Mouse (Mus musculus): ENCODE measurements around the gene Gimap1. TPM values are rescaled to one million over a fixed set of nuclear protein-coding genes. Genes with fewer than 3 reads are reported as not detected.

The Gimap1 gene
- polyA plus RNA-seq, 1 experiment, result 0.02 TPM

GRCm38 (mm10) chr6:48702146-48702545 lies 36.7 kb upstream of the Gimap1 start:
- no peaks in the 10 kb centered on the region for H3K9me3 ChIP-seq (ENCODE audit: control insufficient read depth, low read length)
- H3K4me1 ChIP-seq (ENCODE audit: control insufficient read depth), result no peaks in the 10 kb centered on the region
- H3K4me3 ChIP-seq (replicated peaks), result no peak overlapping the region
- no peaks in the 10 kb centered on the region for H3K27me3 ChIP-seq (ENCODE audit: control insufficient read depth)
- TF ChIP-seq GATA1 (IDR thresholded peaks at IDR 0.05; ENCODE audit: low read length), result no peak
- no peak for TF ChIP-seq TAL1 (IDR thresholded peaks at IDR 0.05; ENCODE audit: low read length)
- no peaks in the 10 kb centered on the region for H3K36me3 ChIP-seq (ENCODE audit: control insufficient read depth)

DNA sequence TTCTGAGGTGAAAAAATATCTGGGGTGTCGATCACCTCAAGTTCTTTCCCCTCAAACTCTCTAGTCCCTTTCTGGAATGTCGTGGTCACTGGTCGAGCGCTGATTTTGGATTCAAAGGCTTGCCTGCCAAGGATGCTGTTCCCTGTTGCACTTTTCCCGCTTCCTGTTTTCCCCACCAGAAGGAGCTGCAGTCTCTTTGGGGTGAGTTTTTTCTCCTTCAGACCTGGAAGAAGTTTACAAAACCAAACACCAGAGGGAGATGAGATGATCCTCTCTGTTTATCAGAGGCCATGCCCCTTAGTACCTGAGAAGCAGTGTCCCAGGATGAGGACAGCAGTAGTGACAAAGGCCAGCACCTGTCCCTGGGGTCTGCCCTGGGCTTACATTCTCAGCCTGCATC lies 36.3 kb upstream of the Gimap1 start:
- TF ChIP-seq TAL1 (IDR thresholded peaks at IDR 0.05; ENCODE audit: low read length) (no peak), GATA1 (IDR thresholded peaks at IDR 0.05; ENCODE audit: low read length) (no peak)
- no peak overlapping the region for H3K4me3 ChIP-seq (replicated peaks)
- H3K27me3 ChIP-seq (ENCODE audit: control insufficient read depth), result no peaks in the 10 kb centered on the region
- no peaks in the 10 kb centered on the region for H3K36me3 ChIP-seq (ENCODE audit: control insufficient read depth)
- no peaks in the 10 kb centered on the region for H3K4me1 ChIP-seq (ENCODE audit: control insufficient read depth)
- no peaks in the 10 kb centered on the region for H3K9me3 ChIP-seq (ENCODE audit: control insufficient read depth, low read length)

DNA sequence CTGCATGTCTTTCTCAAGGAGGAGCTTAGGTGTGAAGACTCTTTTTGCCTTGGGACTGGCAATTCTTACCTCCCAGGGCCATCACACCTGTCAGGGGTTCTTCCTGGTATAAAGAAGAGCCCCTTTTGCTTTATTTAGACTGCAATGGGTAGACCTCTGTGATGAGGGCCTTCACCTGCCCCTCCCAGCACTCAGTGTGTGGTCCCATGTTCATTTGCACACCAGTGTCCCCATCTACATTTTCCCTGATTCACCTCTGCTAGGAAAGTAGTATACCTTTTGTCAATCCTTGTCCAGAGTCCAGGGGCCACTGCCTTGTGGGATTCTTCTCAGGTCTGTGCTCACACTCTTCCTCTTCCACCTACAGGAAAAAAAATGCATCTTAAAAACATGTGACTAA lies 34.7 kb upstream of the Gimap1 start:
- Histone ChIP-seq H3K4me3 (replicated peaks) (no peak overlapping the region), H3K36me3 (ENCODE audit: control insufficient read depth) (no peaks in the 10 kb centered on the region), H3K4me1 (ENCODE audit: control insufficient read depth) (no peaks in the 10 kb centered on the region), H3K9me3 (ENCODE audit: control insufficient read depth, low read length) (no peaks in the 10 kb centered on the region), H3K27me3 (ENCODE audit: control insufficient read depth) (no peaks in the 10 kb centered on the region)
- no peak for TF ChIP-seq TAL1 (IDR thresholded peaks at IDR 0.05; ENCODE audit: low read length)
- no peak for TF ChIP-seq GATA1 (IDR thresholded peaks at IDR 0.05; ENCODE audit: low read length)

DNA sequence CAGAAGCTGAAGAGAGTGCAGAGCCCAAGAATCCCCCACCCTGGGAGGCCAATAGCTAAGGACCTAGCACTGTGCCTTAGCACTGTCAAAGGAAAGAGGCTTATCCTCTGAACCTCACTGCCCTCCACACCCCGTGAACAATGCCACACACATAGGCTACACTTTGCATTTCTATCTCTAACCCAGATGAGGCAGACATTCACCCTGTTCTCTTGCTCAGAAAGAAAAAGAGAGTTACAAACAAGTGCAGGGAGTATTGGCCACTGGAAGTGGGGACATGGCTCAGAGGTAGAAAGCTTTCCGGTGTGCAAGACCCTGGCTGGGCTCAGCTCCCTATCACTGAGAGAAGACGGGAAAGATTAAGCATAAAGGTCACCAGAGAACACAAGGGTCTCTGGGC lies 32.7 kb upstream of the Gimap1 start:
- H3K27me3 ChIP-seq (ENCODE audit: control insufficient read depth), result no peaks in the 10 kb centered on the region
- H3K4me1 ChIP-seq (ENCODE audit: control insufficient read depth), result no peaks in the 10 kb centered on the region
- no peak overlapping the region for H3K4me3 ChIP-seq (replicated peaks)
- no peaks in the 10 kb centered on the region for H3K36me3 ChIP-seq (ENCODE audit: control insufficient read depth)
- H3K9me3 ChIP-seq (ENCODE audit: control insufficient read depth, low read length), result no peaks in the 10 kb centered on the region
- TF ChIP-seq GATA1 (IDR thresholded peaks at IDR 0.05; ENCODE audit: low read length) (no peak), TAL1 (IDR thresholded peaks at IDR 0.05; ENCODE audit: low read length) (no peak)

GRCm38 (mm10) chr6:48718455-48718854 lies 20.4 kb upstream of the Gimap1 start, which contains the start of the genes Gm28053 and Gimap7:
Gene Gm28053, plus strand, starts transcription at chr6:48718607.
Gene Gimap7, plus strand, starts transcription at chr6:48718621.
- Histone ChIP-seq H3K4me1 (ENCODE audit: control insufficient read depth) (no peaks in the 10 kb centered on the region), H3K36me3 (ENCODE audit: control insufficient read depth) (no peaks in the 10 kb centered on the region), H3K9me3 (ENCODE audit: control insufficient read depth, low read length) (no peaks in the 10 kb centered on the region), H3K27me3 (ENCODE audit: control insufficient read depth) (no peaks in the 10 kb centered on the region), H3K4me3 (replicated peaks) (no peak within 1 kb of the TSS)
- TF ChIP-seq GATA1 (IDR thresholded peaks at IDR 0.05; ENCODE audit: low read length) (no peak), TAL1 (IDR thresholded peaks at IDR 0.05; ENCODE audit: low read length) (no peak)

DNA sequence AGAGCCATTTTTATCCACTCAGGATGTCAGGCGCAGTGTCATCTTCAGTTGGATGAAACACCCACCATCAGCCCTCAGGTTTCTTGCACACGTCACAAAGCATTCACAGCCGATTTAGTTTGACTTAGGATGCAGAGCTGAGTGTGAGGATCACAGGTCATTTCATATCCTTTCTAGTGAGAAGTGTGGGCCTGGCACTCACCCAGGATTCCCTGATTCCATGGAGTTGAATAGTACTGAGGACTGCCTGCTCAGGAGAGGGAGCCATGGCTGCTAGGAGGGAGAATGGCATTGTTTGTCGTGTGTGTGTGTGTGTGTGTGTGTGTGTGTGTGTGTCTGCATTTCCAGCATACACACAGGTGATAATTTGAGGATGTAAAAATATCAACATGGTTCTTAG lies 18.5 kb upstream of the Gimap1 start:
- Histone ChIP-seq H3K4me1 (ENCODE audit: control insufficient read depth) (no peaks in the 10 kb centered on the region), H3K4me3 (replicated peaks) (no peak overlapping the region), H3K9me3 (ENCODE audit: control insufficient read depth, low read length) (no peaks in the 10 kb centered on the region), H3K36me3 (ENCODE audit: control insufficient read depth) (no peaks in the 10 kb centered on the region), H3K27me3 (ENCODE audit: control insufficient read depth) (no peaks in the 10 kb centered on the region)
- TF ChIP-seq TAL1 (IDR thresholded peaks at IDR 0.05; ENCODE audit: low read length) (no peak), GATA1 (IDR thresholded peaks at IDR 0.05; ENCODE audit: low read length) (no peak)

DNA sequence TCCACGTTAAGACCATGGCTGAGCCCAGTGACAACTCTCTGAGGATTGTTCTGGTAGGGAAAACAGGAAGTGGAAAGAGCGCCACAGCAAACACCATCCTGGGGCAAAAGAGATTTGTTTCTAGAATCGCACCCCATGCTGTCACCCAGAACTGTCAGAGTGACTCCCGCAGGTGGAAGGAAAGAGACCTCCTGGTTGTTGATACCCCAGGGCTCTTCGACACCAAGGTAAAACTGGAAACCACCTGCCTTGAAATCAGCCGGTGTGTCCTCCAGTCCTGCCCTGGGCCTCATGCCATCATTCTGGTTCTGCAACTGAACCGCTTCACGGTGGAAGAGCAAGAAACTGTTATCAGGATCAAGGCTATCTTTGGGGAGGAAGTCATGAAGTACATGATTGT lies 15.4 kb upstream of the Gimap1 start:
- Histone ChIP-seq H3K9me3 (ENCODE audit: control insufficient read depth, low read length) (no peaks in the 10 kb centered on the region), H3K4me3 (replicated peaks) (no peak overlapping the region), H3K4me1 (ENCODE audit: control insufficient read depth) (no peaks in the 10 kb centered on the region), H3K27me3 (ENCODE audit: control insufficient read depth) (no peaks in the 10 kb centered on the region), H3K36me3 (ENCODE audit: control insufficient read depth) (no peaks in the 10 kb centered on the region)
- no peak for TF ChIP-seq GATA1 (IDR thresholded peaks at IDR 0.05; ENCODE audit: low read length)

DNA sequence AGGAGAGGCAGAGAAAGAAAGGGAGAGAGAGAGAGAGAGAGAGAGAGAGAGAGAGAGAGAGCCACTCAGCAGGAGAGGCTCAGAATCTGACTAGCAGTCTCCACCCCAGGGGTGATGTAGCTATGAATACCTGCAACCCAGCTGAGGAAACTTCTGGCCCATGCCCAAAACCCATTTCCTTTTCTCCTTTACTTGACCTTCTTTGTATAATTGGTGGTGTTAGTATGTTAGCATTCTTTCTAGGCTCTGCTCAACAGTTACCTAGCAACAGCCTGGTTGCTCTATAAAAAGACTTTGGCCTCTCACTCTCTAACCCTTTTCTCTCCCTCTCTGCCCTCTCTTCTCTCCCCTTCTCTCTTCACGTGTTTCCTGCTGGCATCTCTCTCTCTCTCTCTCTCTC lies 13.4 kb upstream of the Gimap1 start:
- TF ChIP-seq GATA1 (IDR thresholded peaks at IDR 0.05; ENCODE audit: low read length), result no peak
- Histone ChIP-seq H3K36me3 (ENCODE audit: control insufficient read depth) (no peaks in the 10 kb centered on the region), H3K4me3 (replicated peaks) (no peak overlapping the region), H3K27me3 (ENCODE audit: control insufficient read depth) (no peaks in the 10 kb centered on the region), H3K9me3 (ENCODE audit: control insufficient read depth, low read length) (no peaks in the 10 kb centered on the region), H3K4me1 (ENCODE audit: control insufficient read depth) (no peaks in the 10 kb centered on the region)

DNA sequence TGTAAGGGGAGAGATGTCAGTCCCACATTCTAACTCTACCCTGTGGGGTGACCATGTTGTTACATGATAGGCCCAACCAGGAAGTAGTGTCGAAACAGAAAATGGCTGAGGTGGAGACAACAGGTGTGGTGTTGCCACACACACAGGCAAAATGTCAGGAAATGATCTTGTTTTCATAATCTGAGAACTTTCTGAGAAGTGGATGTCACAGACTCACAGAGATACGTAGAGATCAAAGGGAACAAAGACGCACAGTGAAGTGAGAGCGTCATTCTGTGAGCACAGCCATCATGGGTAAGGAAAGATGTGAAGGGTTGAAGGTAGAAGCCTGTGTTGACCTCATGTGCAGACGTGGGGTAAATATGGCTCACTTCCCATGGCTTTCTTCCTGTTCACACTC lies 11.1 kb upstream of the Gimap1 start:
- Histone ChIP-seq H3K9me3 (ENCODE audit: control insufficient read depth, low read length) (no peaks in the 10 kb centered on the region), H3K27me3 (ENCODE audit: control insufficient read depth) (no peaks in the 10 kb centered on the region), H3K4me1 (ENCODE audit: control insufficient read depth) (no peaks in the 10 kb centered on the region), H3K4me3 (replicated peaks) (no peak overlapping the region), H3K36me3 (ENCODE audit: control insufficient read depth) (no peaks in the 10 kb centered on the region)
- TF ChIP-seq GATA1 (IDR thresholded peaks at IDR 0.05; ENCODE audit: low read length) (no peak), TAL1 (IDR thresholded peaks at IDR 0.05; ENCODE audit: low read length) (no peak)

DNA sequence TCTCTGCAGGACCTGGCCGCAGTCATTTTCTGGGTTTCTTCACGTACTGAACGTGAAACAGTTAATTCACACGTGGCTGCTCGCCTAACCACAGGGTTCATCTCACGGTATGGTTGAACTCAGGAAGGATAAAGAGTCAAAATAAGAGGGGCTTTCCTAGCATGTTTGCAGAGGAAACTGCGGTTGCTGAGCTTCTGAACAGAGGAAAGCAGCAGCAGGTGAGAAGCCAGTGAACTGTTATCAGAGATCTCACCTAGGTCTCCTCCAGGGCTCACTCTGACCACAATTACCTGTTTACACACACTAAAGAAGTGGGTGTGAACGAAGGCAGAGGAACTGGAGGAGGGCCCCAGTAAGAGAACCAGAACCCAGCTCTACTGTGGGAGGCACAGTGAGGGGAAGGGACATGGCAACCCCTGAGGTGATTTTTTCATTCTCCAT lies 6.0 kb upstream of the Gimap1 start:
- no peak overlapping the region for H3K4me3 ChIP-seq (replicated peaks)
- TF ChIP-seq GATA1 (IDR thresholded peaks at IDR 0.05; ENCODE audit: low read length) (no peak), TAL1 (IDR thresholded peaks at IDR 0.05; ENCODE audit: low read length) (no peak)
- no peaks in the 10 kb centered on the region for H3K4me1 ChIP-seq (ENCODE audit: control insufficient read depth)
- H3K9me3 ChIP-seq (ENCODE audit: control insufficient read depth, low read length), result no peaks in the 10 kb centered on the region
- no peaks in the 10 kb centered on the region for H3K36me3 ChIP-seq (ENCODE audit: control insufficient read depth)
- no peaks in the 10 kb centered on the region for H3K27me3 ChIP-seq (ENCODE audit: control insufficient read depth)

Measured in erythroblast, embryonic 14.5 days (primary cell).